Mouse (Mus musculus) midbrain, embryonic 15.5 days (tissue): ENCODE data around the gene Gm20696. TPM values are rescaled to one million over a fixed set of nuclear protein-coding genes. Genes with fewer than 3 reads are reported as not detected.

Experiments used
- ATAC-seq: fragments of 200-750 bp; cut with Nextera tagmentation; replicated peaks from 2 replicates; pipeline ENCODE4 v1.8.0; 2017; ENCODE audit warnings: moderate TSS enrichment
- H3K27ac ChIP-seq: fragments of 300-500 bp; sonication (generic); 2 replicates; pipeline ENCODE4 v1.5.1; 2015; ENCODE audit warnings: mild to moderate bottlenecking, inconsistent platforms
- H3K27me3 ChIP-seq: fragments of 300-500 bp; sonication (generic); replicated peaks from 2 replicates; pipeline ENCODE4 v1.6.1; 2015; ENCODE audit warnings: inconsistent platforms
- H3K36me3 ChIP-seq: fragments of 300-500 bp; sonication (generic); replicated peaks from 2 replicates; pipeline ENCODE4 v1.6.1; 2015; ENCODE audit warnings: inconsistent platforms
- H3K4me1 ChIP-seq: fragments of 300-500 bp; sonication (generic); 2 replicates; pipeline ENCODE4 v1.6.1; 2015; ENCODE audit warnings: inconsistent platforms
- H3K4me2 ChIP-seq: fragments of 300-500 bp; sonication (generic); 2 replicates; pipeline ENCODE4 v1.6.1; 2015; ENCODE audit warnings: inconsistent platforms, mild to moderate bottlenecking, moderate library complexity
- H3K4me3 ChIP-seq: fragments of 300-500 bp; sonication (generic); 2 replicates; pipeline ENCODE4 v1.5.1; 2015; ENCODE audit warnings: mild to moderate bottlenecking, inconsistent platforms
- H3K9ac ChIP-seq: fragments of 300-500 bp; sonication (generic); 2 replicates; pipeline ENCODE4 v1.6.1; 2015; ENCODE audit warnings: mild to moderate bottlenecking, inconsistent platforms
- H3K9me3 ChIP-seq: fragments of 300-500 bp; sonication (generic); 2 replicates; pipeline ENCODE4 v1.6.1; 2016; ENCODE audit warnings: inconsistent platforms
- WGBS: fragments of 180-500 bp; shearing (Covaris S2); methylation state at CpG from one replicate; pipeline ENCODE4 v1.1.7; 2015; ENCODE audit warnings: mixed read lengths; 5-methylcytosine and 5-hydroxymethylcytosine counted together
- polyA plus RNA-seq: library from polyadenylated mRNA; unstranded; fragments of >200 nt; fragmentation: Nextera tagmentation; extraction: Ambion mirVana; gene quantifications from 2 replicates; pipeline ENCODE4 v1.2.1, GENCODE M21; 2015

Gm20696 gene
- polyA plus RNA-seq, 1 experiment from 2014 or later: 2.9 TPM

GRCm38 (mm10) chr6:99359765-99360499 is 306.7 kb downstream of the Gm20696 start:
- H3K27ac ChIP-seq: no peak overlapping the region
- no peaks in the 10 kb centered on the region for H3K9me3 ChIP-seq
- WGBS: 80% methylated on average over 6 of the region's 6 CpGs
- H3K4me1 ChIP-seq: no peaks in the 10 kb centered on the region
- ATAC-seq: no peak
- no peak overlapping the region for H3K4me3 ChIP-seq
- no peaks in the 10 kb centered on the region for H3K36me3 ChIP-seq
- no peaks in the 10 kb centered on the region for H3K27me3 ChIP-seq
- H3K4me2 ChIP-seq: no peak overlapping the region
- no peak overlapping the region for H3K9ac ChIP-seq

GRCm38 (mm10) chr6:99359036-99359698 is 307.4 kb downstream of the Gm20696 start:
- Histone ChIP-seq H3K4me2 (no peak overlapping the region), H3K4me3 (no peak overlapping the region), H3K27me3 (no peaks in the 10 kb centered on the region), H3K27ac (no peak overlapping the region), H3K36me3 (no peaks in the 10 kb centered on the region), H3K9ac (no peak overlapping the region), H3K4me1 (no peaks in the 10 kb centered on the region), H3K9me3 (no peaks in the 10 kb centered on the region)
- WGBS: 85% methylated on average over 9 of the region's 9 CpGs
- no peak for ATAC-seq

- Histone ChIP-seq H3K4me1 (no peaks in the 10 kb centered on the region), H3K27ac (no peak overlapping the region), H3K9ac (no peak overlapping the region), H3K4me3 (no peak overlapping the region), H3K27me3 (no peaks in the 10 kb centered on the region), H3K36me3 (no peaks in the 10 kb centered on the region), H3K9me3 (no peaks in the 10 kb centered on the region), H3K4me2 (no peak overlapping the region)
- no peak for ATAC-seq
- WGBS: 94% methylated on average over 2 of the region's 2 CpGs
Observed at GRCm38 (mm10) chr6:99357931-99358330, 308.7 kb downstream of the Gm20696 start.

- Histone ChIP-seq H3K4me1 (no peaks in the 10 kb centered on the region), H3K9ac (no peak overlapping the region), H3K27me3 (no peaks in the 10 kb centered on the region), H3K4me3 (no peak overlapping the region), H3K4me2 (no peak overlapping the region), H3K9me3 (no peaks in the 10 kb centered on the region), H3K36me3 (no peaks in the 10 kb centered on the region), H3K27ac (no peak overlapping the region)
- 72% methylated on average over 2 of the region's 2 CpGs for WGBS
- no peak for ATAC-seq
Observed at GRCm38 (mm10) chr6:99354338-99354737, 312.3 kb downstream of the Gm20696 start.

- Histone ChIP-seq H3K36me3 (no peaks in the 10 kb centered on the region), H3K9me3 (no peaks in the 10 kb centered on the region), H3K27ac (no peak overlapping the region), H3K4me2 (no peak overlapping the region), H3K4me3 (no peak overlapping the region), H3K4me1 (no peaks in the 10 kb centered on the region), H3K9ac (no peak overlapping the region), H3K27me3 (no peaks in the 10 kb centered on the region)
- WGBS: 86% methylated on average over 2 of the region's 2 CpGs
- ATAC-seq: no peak
Observed at GRCm38 (mm10) chr6:99353441-99353840, 313.2 kb downstream of the Gm20696 start.

GRCm38 (mm10) chr6:99350566-99350965 is 316.0 kb downstream of the Gm20696 start:
- H3K4me1 ChIP-seq: no peaks in the 10 kb centered on the region
- no peak overlapping the region for H3K9ac ChIP-seq
- no peak overlapping the region for H3K4me3 ChIP-seq
- ATAC-seq: no peak
- no peaks in the 10 kb centered on the region for H3K9me3 ChIP-seq
- WGBS: 91% methylated on average over 3 of the region's 3 CpGs
- no peaks in the 10 kb centered on the region for H3K36me3 ChIP-seq
- no peak overlapping the region for H3K27ac ChIP-seq
- H3K4me2 ChIP-seq: no peak overlapping the region
- no peaks in the 10 kb centered on the region for H3K27me3 ChIP-seq

- Histone ChIP-seq H3K4me2 (no peak overlapping the region), H3K4me3 (no peak overlapping the region), H3K27me3 (no peaks in the 10 kb centered on the region), H3K27ac (no peak overlapping the region), H3K4me1 (no peaks in the 10 kb centered on the region), H3K36me3 (no peaks in the 10 kb centered on the region), H3K9ac (no peak overlapping the region), H3K9me3 (no peaks in the 10 kb centered on the region)
- ATAC-seq: no peak
- 90% methylated on average over 5 of the region's 5 CpGs for WGBS
Observed at GRCm38 (mm10) chr6:99350156-99350555, 316.4 kb downstream of the Gm20696 start.

GRCm38 (mm10) chr6:99347836-99348235 is 318.8 kb downstream of the Gm20696 start:
- WGBS: 57% methylated on average over 10 of the region's 10 CpGs
- no peak for ATAC-seq

GRCm38 (mm10) chr6:99344966-99345365 is 321.6 kb downstream of the Gm20696 start:
- 97% methylated on average over 7 of the region's 7 CpGs for WGBS
- Histone ChIP-seq H3K9ac (no peak overlapping the region), H3K4me1 (no peaks in the 10 kb centered on the region), H3K9me3 (no peaks in the 10 kb centered on the region), H3K36me3 (no peaks in the 10 kb centered on the region), H3K27ac (no peak overlapping the region), H3K4me3 (no peak overlapping the region), H3K4me2 (no peak overlapping the region), H3K27me3 (no peaks in the 10 kb centered on the region)
- no peak for ATAC-seq

More at GRCm38 (mm10) chr6:99347836-99348235, 318.8 kb downstream of the Gm20696 start:
- no peaks in the 10 kb centered on the region for H3K9me3 ChIP-seq
- H3K9ac ChIP-seq: no peak overlapping the region
- H3K27me3 ChIP-seq: no peaks in the 10 kb centered on the region
- H3K27ac ChIP-seq: no peak overlapping the region
- H3K4me1 ChIP-seq: no peaks in the 10 kb centered on the region
- H3K4me3 ChIP-seq: no peak overlapping the region
- H3K4me2 ChIP-seq: no peak overlapping the region
- H3K36me3 ChIP-seq: no peaks in the 10 kb centered on the region

GRCm38 (mm10) chr6:99344357-99344756 is 322.2 kb downstream of the Gm20696 start:
- no peak for ATAC-seq
- no peaks in the 10 kb centered on the region for H3K9me3 ChIP-seq
- H3K27ac ChIP-seq: no peak overlapping the region
- no peaks in the 10 kb centered on the region for H3K27me3 ChIP-seq
- H3K4me2 ChIP-seq: no peak overlapping the region
- H3K4me1 ChIP-seq: peaks cover 2% of the 10 kb centered on the region
- no peaks in the 10 kb centered on the region for H3K36me3 ChIP-seq
- no peak overlapping the region for H3K4me3 ChIP-seq
- H3K9ac ChIP-seq: no peak overlapping the region
- WGBS: 96% methylated on average over 3 of the region's 3 CpGs

- no peak overlapping the region for H3K27ac ChIP-seq
- no peaks in the 10 kb centered on the region for H3K27me3 ChIP-seq
- no peak overlapping the region for H3K9ac ChIP-seq
- H3K4me3 ChIP-seq: no peak overlapping the region
- 89% methylated on average over 3 of the region's 3 CpGs for WGBS
- no peaks in the 10 kb centered on the region for H3K9me3 ChIP-seq
- ATAC-seq: no peak
- no peak overlapping the region for H3K4me2 ChIP-seq
- H3K36me3 ChIP-seq: no peaks in the 10 kb centered on the region
- H3K4me1 ChIP-seq: peaks cover 6% of the 10 kb centered on the region
Observed at GRCm38 (mm10) chr6:99343815-99344214, 322.8 kb downstream of the Gm20696 start.

GRCm38 (mm10) chr6:99342416-99342815 is 324.2 kb downstream of the Gm20696 start:
- H3K36me3 ChIP-seq: no peaks in the 10 kb centered on the region
- ATAC-seq: no peak
- no peaks in the 10 kb centered on the region for H3K27me3 ChIP-seq
- no peak overlapping the region for H3K27ac ChIP-seq
- H3K4me1 ChIP-seq: peaks cover 6% of the 10 kb centered on the region
- no peak overlapping the region for H3K4me2 ChIP-seq
- H3K9me3 ChIP-seq: no peaks in the 10 kb centered on the region
- H3K4me3 ChIP-seq: no peak overlapping the region
- WGBS: 93% methylated on average over 3 of the region's 3 CpGs
- no peak overlapping the region for H3K9ac ChIP-seq

GRCm38 (mm10) chr6:99340902-99341301 is 325.7 kb downstream of the Gm20696 start:
- ATAC-seq: no peak
- no peak overlapping the region for H3K27ac ChIP-seq
- no peak overlapping the region for H3K9ac ChIP-seq

More at GRCm38 (mm10) chr6:99340902-99341301, 325.7 kb downstream of the Gm20696 start:
- WGBS: 78% methylated on average over 4 of the region's 4 CpGs
- peaks cover 6% of the 10 kb centered on the region for H3K4me1 ChIP-seq
- no peak overlapping the region for H3K4me3 ChIP-seq
- H3K27me3 ChIP-seq: no peaks in the 10 kb centered on the region
- H3K9me3 ChIP-seq: no peaks in the 10 kb centered on the region
- no peaks in the 10 kb centered on the region for H3K36me3 ChIP-seq
- no peak overlapping the region for H3K4me2 ChIP-seq
